Mouse (Mus musculus) layer of hippocampus, postnatal 25 days (tissue): ENCODE data around the gene Slc3a1. TPM values are rescaled to one million over a fixed set of nuclear protein-coding genes. Genes with fewer than 3 reads are reported as not detected.

Experiments
- DNase-seq, 2 experiments: peaks; one replicate each; pipeline ENCODE4 v3.0.0; 2022; ENCODE audit warnings: mixed read lengths in 2 of 2, low spot score in 1 of 2; ENCODE audit errors: extremely low spot score in 1 of 2
- total RNA-seq, 2 experiments: library from RNA; stranded (reverse); gene quantifications; 2 replicates each; pipeline ENCODE4 v1.2.3; 2021

Gene Slc3a1
- total RNA-seq, 2 experiments from 2014 or later, result 0.12 TPM; not detected in 1

GRCm38 (mm10) chr17:85033087-85033486 is 4.9 kb downstream of the Slc3a1 start:
- DNase-seq, result no peak

GRCm38 (mm10) chr17:85034068-85034467 is 5.9 kb downstream of the Slc3a1 start:
- DNase-seq, result no peak

- DNase-seq, result no peak
Observed at GRCm38 (mm10) chr17:85037855-85038254, 9.7 kb downstream of the Slc3a1 start.

- no peak for DNase-seq
Observed at GRCm38 (mm10) chr17:85038311-85038710, 10.1 kb downstream of the Slc3a1 start.

- no peak for DNase-seq
Observed at GRCm38 (mm10) chr17:85038761-85039160, 10.6 kb downstream of the Slc3a1 start.

- DNase-seq, result no peak
Observed at GRCm38 (mm10) chr17:85040913-85041312, 12.7 kb downstream of the Slc3a1 start.

- DNase-seq, result no peak
Observed at GRCm38 (mm10) chr17:85042419-85042818, 14.2 kb downstream of the Slc3a1 start.

- DNase-seq, result no peak
Observed at GRCm38 (mm10) chr17:85043404-85043816, 15.2 kb downstream of the Slc3a1 start.

- no peak for DNase-seq
Observed at GRCm38 (mm10) chr17:85044466-85044865, 16.3 kb downstream of the Slc3a1 start.

GRCm38 (mm10) chr17:85045160-85045559 is 17.0 kb downstream of the Slc3a1 start:
- DNase-seq, result no peak

- DNase-seq, result no peak
Observed at GRCm38 (mm10) chr17:85048379-85048778, 20.2 kb downstream of the Slc3a1 start.

GRCm38 (mm10) chr17:85058276-85058675 is 30.1 kb downstream of the Slc3a1 start:
- DNase-seq, result no peak

GRCm38 (mm10) chr17:85059136-85059535 is 31.0 kb downstream of the Slc3a1 start:
- no peak for DNase-seq

GRCm38 (mm10) chr17:85063560-85063959 is 35.4 kb downstream of the Slc3a1 start:
- no peak for DNase-seq

GRCm38 (mm10) chr17:85067331-85067730 is 39.2 kb downstream of the Slc3a1 start:
- no peak for DNase-seq

- no peak for DNase-seq
Observed at GRCm38 (mm10) chr17:85070658-85071057, 42.5 kb downstream of the Slc3a1 start.

GRCm38 (mm10) chr17:85071088-85071775 is 43.1 kb downstream of the Slc3a1 start:
- DNase-seq, result no peak

GRCm38 (mm10) chr17:85072383-85072782 is 44.2 kb downstream of the Slc3a1 start:
- DNase-seq, result no peak

GRCm38 (mm10) chr17:85073214-85073613 is 45.0 kb downstream of the Slc3a1 start:
- DNase-seq, result no peak

GRCm38 (mm10) chr17:85074083-85074482 is 45.9 kb downstream of the Slc3a1 start:
- no peak for DNase-seq

- DNase-seq, result no peak
Observed at GRCm38 (mm10) chr17:85079276-85079675, 51.1 kb downstream of the Slc3a1 start.

- DNase-seq, result no peak
Observed at GRCm38 (mm10) chr17:85080781-85081180, 52.6 kb downstream of the Slc3a1 start.

GRCm38 (mm10) chr17:85085335-85085734 is 57.2 kb downstream of the Slc3a1 start:
- DNase-seq, result no peak
